Mouse (Mus musculus) cerebellum, adult 2 months (tissue): Measurements from ENCODE around the gene Myh6. TPM values are rescaled to one million over a fixed set of nuclear protein-coding genes. Genes with fewer than 3 reads are reported as not detected.

Source experiments
- DNase-seq, 2 experiments: peaks; one replicate each; pipeline ENCODE4 v3.0.0; 2021
- H3K27ac ChIP-seq: fragments of 200-500 bp; 2 replicates; pipeline ENCODE4 v1.5.1; 2012; ENCODE audit warnings: low read length, control low read depth, inconsistent platforms; ENCODE audit not compliant: insufficient read depth
- H3K27me3 ChIP-seq: fragments of 200-500 bp; 2 replicates; pipeline ENCODE4 v1.6.1; 2012; ENCODE audit warnings: inconsistent platforms, mild to moderate bottlenecking, low read length, moderate library complexity; ENCODE audit not compliant: control insufficient read depth, insufficient read depth
- H3K4me1 ChIP-seq: fragments of 200-500 bp; 2 replicates; pipeline ENCODE4 v1.6.1; 2011; ENCODE audit warnings: low read length; ENCODE audit not compliant: control insufficient read depth, insufficient read depth
- H3K4me3 ChIP-seq: fragments of 200-500 bp; replicated peaks from 2 replicates; pipeline ENCODE3; 2011; ENCODE audit warnings: mild to moderate bottlenecking, low read depth, low read length, control low read depth; ENCODE audit not compliant: insufficient read depth
- CTCF ChIP-seq: fragments of 200-500 bp; IDR thresholded peaks from 2 replicates; pipeline ENCODE4 v1.5.1; 2011; ENCODE audit warnings: low read depth, mild to moderate bottlenecking, control low read depth, low read length, moderate library complexity, borderline replicate concordance; ENCODE audit not compliant: insufficient read depth
- POLR2A ChIP-seq: fragments of 200-500 bp; IDR thresholded peaks from 2 replicates; pipeline ENCODE4 v1.6.1; 2011; ENCODE audit warnings: low read length, control low read depth, borderline replicate concordance; ENCODE audit not compliant: insufficient read depth
- WGBS: fragments of 180-500 bp; shearing (Covaris S2); methylation state at CpG from one replicate; pipeline ENCODE4 v1.1.7; 2018; 5-methylcytosine and 5-hydroxymethylcytosine counted together
- polyA plus RNA-seq: library from polyadenylated mRNA; depleted of rRNA; stranded (reverse); fragments of >200 nt; gene quantifications from 2 replicates; pipeline ENCODE4 v1.2.3, GENCODE M21; 2012

Gene Myh6
- polyA plus RNA-seq, 1 experiment: 0.10 TPM

DNA sequence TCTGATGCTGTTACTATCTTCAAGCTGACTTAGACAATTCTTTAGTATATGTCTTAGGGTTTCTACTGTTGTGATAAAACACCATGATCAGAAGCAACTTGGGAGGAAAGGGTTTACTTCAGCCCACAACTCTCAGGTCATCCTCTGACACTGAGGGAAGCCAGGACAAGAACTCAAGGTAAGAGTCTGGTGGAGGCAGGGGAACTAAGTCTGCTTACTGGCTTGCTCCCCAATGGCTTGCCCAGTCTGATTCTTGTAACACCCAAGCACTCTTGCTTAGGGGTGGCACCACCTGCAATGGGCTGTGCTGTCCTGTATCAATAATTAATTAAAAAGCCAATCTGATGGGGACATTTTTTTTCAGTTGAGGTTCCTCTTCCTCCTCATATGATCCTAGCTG is 32.0 kb upstream of the Myh6 start:
- no peak for TF ChIP-seq POLR2A
- TF ChIP-seq CTCF: no peak
- DNase-seq: no peak
- H3K27me3 ChIP-seq: no peaks in the 10 kb centered on the region

DNA sequence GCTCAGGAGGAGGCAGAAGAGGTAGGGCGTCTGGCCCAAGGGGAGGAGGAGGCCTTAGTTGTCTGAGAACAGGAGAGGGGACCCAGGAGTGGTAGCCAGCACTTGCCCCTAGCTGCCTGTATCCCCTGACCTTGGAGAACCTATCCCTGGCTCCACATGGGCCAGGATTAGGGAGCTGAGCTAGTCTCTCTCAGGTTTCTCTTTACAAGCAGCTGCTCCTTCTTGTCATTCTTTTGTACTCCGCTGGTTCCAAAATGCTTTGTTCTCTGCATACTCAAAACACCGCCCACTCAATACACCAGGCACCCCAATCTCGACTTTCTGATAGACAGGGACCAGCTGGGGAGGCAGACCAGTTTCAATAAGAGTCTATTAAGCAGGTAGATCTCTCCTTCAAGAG is 30.6 kb upstream of the Myh6 start:
- no peak for DNase-seq
- Histone ChIP-seq H3K27ac (no peak overlapping the region), H3K27me3 (no peaks in the 10 kb centered on the region), H3K4me1 (no peaks in the 10 kb centered on the region), H3K4me3 (no peak overlapping the region)
- TF ChIP-seq CTCF (no peak), POLR2A (no peak)
- WGBS: 63% methylated on average over 4 of the region's 4 CpGs

More for the DNA sequence above, 32.0 kb upstream of the Myh6 start:
- Histone ChIP-seq H3K4me1 (peaks cover 2% of the 10 kb centered on the region; the same call in 1 of the 2 replicates), H3K27ac (no peak overlapping the region), H3K4me3 (no peak overlapping the region)

DNA sequence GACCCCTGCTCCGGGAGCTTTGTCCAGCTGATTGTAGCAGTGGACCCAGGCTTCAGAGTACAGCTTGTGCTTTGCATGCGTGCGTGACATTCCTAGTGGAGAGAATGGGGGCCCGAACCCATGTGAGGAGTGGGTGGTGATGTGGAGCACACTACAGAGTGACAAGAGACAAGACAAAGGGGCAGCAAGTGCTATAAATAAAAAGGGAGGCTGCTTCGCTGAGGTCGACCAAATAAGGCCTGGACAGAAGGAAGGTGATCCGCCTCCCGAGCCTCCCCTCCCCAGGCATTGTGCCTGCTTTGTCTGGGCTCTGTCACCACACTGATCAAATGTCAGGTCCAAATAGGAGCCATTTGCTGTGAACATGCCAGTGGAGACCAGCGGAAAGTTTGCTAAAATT is 30.1 kb upstream of the Myh6 start:
- Histone ChIP-seq H3K27me3 (no peaks in the 10 kb centered on the region), H3K27ac (no peak overlapping the region), H3K4me1 (no peaks in the 10 kb centered on the region), H3K4me3 (no peak overlapping the region)
- DNase-seq: no peak
- TF ChIP-seq CTCF (no peak), POLR2A (no peak)
- WGBS: 67% methylated on average over 9 of the region's 9 CpGs

DNA sequence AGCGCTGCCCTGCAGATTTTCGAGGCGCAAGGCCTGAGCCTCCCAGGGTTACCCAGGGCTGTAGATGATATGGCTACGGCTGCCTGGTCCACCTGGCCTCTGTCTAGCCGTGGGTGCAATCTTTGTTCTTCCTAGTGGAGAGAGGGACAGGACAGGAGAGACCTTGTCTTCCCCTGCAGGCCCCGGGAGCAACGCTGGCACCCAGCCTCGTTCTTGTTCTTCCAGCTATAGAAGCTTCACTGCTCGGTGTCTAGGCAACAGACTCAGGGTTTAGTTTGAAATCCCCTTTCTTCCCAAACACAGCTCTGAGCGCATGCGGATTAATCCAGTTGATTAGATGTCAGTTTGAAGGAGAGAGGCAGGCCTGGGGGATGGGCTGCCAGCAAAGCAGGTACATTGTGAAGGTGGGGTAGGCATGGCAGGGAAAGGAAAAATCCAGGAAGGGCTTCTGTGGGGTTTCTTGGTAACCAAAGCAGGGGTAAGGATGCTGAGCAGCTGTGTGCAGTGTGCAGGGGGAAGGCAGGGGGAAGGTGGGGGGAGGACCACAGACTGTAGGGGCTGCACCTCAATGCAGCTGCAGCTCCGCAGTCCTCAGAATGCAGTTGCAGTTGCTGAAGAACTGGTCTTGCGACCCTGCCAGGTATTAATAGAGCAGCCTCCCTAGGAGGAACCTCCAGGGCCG is 28.9 kb upstream of the Myh6 start:
- Histone ChIP-seq H3K4me1 (no peaks in the 10 kb centered on the region), H3K27ac (no peak overlapping the region), H3K27me3 (no peaks in the 10 kb centered on the region), H3K4me3 (no peak overlapping the region)
- DNase-seq: no peak
- 43% methylated on average over 14 of the region's 14 CpGs for WGBS
- TF ChIP-seq POLR2A: no peak
- no peak for TF ChIP-seq CTCF

DNA sequence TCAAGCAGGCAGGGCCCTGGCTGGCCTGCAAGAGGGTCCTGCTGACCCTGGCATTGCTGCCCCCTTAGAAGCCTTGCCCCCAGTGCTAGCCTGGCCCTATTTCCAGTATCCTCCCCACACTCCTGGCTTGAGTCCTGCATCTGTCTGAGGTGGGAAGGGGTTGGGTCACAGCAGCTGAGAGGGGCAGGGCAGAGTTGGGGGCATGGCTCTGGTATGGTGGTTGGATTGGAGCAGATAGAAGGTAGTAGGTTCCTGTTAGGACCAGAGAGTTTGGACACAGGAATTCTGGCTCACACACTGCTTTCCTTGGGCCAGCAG is 28.1 kb upstream of the Myh6 start:
- TF ChIP-seq POLR2A (no peak), CTCF (no peak)
- DNase-seq: no peak
- H3K27me3 ChIP-seq: no peaks in the 10 kb centered on the region
- H3K27ac ChIP-seq: no peak overlapping the region
- H3K4me3 ChIP-seq: no peak overlapping the region
- no peaks in the 10 kb centered on the region for H3K4me1 ChIP-seq

DNA sequence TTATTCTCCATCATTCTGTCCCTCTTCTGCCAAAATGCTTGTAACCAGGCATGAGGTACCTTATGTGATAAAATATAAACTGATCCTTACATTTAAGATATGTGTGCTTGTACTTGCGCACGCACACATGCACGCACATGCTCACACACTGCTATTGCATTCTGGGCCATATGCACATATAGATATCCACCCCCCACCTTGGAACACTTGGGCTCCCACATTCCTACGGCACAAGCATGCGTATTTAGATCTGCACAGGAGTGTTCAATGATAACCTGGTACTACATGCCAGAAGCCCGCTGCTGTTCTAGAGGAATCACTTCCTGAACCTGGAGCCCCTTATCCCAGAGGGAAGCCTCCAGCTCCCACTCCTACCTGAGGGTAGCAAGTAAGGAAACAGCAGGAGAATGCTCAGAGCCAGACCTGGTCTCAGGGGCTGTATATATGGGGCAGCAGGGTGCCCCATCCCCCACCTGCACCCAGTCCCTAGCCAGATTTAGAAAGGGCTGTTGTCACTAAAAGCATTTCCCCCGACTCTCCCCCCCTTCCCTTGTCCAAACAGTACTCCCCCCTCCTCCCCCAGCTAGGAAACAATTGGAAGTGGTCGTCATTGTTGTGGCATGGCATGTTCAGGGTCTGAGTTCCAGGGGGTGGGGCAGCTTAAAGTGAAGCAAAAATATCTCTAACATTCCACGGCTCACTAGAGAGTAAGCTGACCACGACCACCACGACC is 27.6 kb upstream of the Myh6 start, which contains the start of gene Myh7:
Myh7 (minus strand) TSS at position 491 of the 733 bp plus-strand sequence.
- no peak for DNase-seq
- H3K4me3 ChIP-seq: no peak within 1 kb of the TSS
- WGBS: 69% methylated on average over 11 of the region's 11 CpGs
- no peaks in the 10 kb centered on the region for H3K27me3 ChIP-seq
- TF ChIP-seq CTCF: no peak
- TF ChIP-seq POLR2A: no peak
- no peak within 1 kb of the TSS for H3K27ac ChIP-seq
- H3K4me1 ChIP-seq: no peaks in the 10 kb centered on the region

DNA sequence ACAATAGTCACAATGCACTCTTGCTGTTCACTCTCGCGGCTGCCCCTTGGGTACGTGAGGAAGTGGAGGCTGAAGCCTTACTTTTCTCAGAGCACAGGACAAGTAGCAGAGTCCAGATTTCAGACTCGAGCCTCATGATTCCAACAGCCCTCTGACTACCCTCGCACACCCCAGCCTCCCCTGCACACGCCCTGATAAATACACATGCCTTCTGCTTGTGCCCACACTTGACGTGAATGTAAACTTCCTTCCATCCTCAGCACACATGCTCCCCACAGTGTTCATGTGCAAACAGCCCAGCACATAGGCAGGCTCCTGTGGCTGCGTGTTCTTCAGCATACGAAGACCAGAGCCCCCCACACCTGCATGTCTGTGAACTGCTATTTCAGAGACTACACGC is 26.9 kb upstream of the Myh6 start:
- DNase-seq: no peak
- no peak for TF ChIP-seq POLR2A
- Histone ChIP-seq H3K27ac (no peak overlapping the region), H3K4me1 (no peaks in the 10 kb centered on the region), H3K4me3 (no peak overlapping the region), H3K27me3 (no peaks in the 10 kb centered on the region)
- 78% methylated on average over 10 of the region's 10 CpGs for WGBS

DNA sequence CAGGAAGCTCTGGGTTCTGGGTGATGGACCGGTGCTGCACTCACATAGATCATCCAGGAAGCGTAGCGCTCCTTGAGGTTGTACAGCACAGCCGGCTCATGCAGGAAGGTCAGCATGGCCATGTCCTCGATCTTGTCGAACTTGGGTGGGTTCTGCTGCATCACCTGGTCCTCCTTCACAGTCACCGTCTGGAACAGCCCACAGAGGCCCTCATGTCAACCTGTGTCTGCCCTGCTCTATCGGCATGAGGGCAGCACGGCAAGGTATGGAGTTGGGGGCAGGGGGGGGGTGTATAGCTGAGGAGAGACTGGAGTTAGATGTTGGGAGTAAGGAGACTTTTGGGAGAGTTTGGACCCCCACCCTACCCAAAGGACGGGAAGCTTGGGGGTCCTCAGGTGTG is 25.5 kb upstream of the Myh6 start:
- TF ChIP-seq POLR2A (no peak), CTCF (no peak)
- H3K4me1 ChIP-seq: no peaks in the 10 kb centered on the region; the same call in 1 of the 2 replicates
- 92% methylated on average over 10 of the region's 10 CpGs for WGBS
- DNase-seq: no peak
- H3K4me3 ChIP-seq: no peak overlapping the region
- H3K27ac ChIP-seq: no peak overlapping the region
- H3K27me3 ChIP-seq: no peaks in the 10 kb centered on the region
